Mouse (Mus musculus) inflammation-experienced regulatory T-cells, adult 6 months (primary cell): ENCODE data around the gene Gm498. TPM values are rescaled to one million over a fixed set of nuclear protein-coding genes. Genes with fewer than 3 reads are reported as not detected.

Experiments used
- ATAC-seq: one replicate; pipeline ENCODE4 v1.8.0; 2017
- polyA plus RNA-seq, 3 experiments: library from polyadenylated mRNA; unstranded; fragments of 100-300 nt; shearing (Covaris generic); gene quantifications; one replicate each; pipeline ENCODE4 v1.2.1; 2017

The Gm498 gene
- polyA plus RNA-seq, 3 experiments from 2014 or later, result not detected

DNA sequence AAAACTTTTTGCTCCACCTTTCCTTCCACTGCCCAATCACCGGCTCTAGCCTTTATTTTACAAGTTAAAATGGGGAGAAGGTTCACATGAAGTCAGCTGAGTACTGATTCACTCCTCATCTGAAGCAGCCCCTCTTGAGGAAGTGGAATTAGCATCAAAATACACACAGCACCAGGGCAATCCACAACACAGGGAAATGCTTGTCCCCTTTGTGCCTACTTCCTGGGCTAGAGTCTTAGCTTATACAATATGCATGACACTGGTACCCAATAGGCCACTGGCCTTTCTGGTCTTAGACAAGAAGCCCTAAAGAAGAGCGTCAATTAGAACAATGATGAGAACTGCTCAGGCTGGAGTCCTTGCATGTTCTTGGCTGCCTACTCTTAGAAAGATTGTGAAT lies 25.7 kb downstream of the Gm498 start:
- no peak for ATAC-seq

DNA sequence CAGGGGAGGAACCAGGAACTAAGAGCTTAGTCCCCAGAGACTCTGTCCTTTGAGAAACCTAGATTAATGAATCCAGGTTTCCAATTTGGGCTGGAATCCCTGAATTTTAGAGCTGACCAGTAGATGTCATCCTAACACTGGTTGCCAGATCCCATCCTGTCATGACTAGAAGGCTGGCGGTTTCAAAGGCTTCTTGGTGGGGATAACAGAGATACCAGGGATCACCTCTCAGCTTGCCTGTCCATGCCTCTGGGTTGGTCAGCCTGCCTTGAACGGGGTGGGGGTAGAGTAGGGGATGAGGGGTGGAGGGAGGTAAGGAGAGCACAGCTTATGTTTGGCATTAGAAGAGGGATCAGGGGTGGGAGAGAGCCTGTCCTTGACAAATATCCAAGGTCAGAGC lies 34.0 kb downstream of the Gm498 start:
- ATAC-seq, result no peak

DNA sequence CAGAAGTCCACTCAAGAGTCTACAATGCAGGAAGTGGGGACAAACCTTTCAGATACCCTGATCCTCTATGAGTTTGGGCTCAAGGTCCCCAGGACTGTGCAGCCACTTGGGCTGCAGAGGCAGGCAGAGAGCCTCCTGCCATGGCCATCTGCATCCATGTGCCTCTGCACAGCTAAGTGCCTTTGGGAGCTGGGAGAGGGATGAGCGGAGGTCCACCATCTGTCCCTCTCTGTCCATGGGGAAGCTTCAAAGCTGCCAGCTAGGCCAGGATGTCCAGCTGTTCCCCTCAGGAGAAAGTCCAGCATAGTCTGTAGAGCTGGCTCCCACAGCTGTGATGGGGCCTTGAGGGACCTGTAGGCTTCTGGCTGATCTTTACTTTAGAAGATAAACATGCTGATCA lies 38.5 kb downstream of the Gm498 start:
- ATAC-seq, result no peak

DNA sequence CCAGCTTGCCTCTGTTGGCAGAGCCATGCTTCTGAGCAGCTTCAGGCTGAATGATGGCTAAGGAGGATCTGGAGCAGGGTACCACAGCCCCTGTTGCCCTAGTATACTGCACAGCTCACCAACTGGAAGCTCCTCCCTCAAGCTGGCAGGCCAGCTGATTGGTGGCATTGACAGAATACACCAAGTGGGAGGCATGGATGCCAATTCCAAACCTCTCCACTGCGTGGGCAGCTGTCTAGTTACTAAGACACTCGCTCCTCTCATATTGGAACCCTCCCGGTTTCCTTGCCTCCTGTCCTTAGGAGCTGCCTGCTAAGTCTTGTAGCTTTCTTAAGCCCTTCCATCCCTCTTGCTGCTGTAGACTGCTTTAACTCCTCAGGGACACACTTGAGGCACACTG lies 39.0 kb downstream of the Gm498 start:
- ATAC-seq, result no peak

GRCm38 (mm10) chr7:143913611-143914010 lies 47.0 kb downstream of the Gm498 start:
- no peak for ATAC-seq

- no peak for ATAC-seq
These were observed 52.5 kb downstream of the Gm498 start for GRCm38 (mm10) chr7:143919031-143919679.

DNA sequence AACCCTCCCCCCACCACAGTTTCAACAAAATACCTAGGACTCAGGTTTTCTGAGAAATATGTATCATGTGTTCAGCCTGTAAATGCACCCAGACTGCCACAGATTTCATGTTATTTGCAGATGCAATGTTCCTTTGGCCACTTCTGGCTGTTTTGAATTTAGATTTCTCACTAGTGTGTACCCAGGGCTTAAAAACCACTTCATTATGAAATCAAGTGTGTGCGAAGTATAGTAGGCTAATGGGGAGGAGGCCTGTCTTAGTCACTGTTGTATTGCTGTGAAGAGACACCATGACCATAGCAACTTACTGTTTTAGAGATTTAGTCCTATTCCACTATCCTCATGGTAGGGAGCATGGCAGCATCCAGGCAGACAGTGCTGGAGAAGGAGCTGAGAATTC lies 63.3 kb downstream of the Gm498 start:
- ATAC-seq, result no peak

DNA sequence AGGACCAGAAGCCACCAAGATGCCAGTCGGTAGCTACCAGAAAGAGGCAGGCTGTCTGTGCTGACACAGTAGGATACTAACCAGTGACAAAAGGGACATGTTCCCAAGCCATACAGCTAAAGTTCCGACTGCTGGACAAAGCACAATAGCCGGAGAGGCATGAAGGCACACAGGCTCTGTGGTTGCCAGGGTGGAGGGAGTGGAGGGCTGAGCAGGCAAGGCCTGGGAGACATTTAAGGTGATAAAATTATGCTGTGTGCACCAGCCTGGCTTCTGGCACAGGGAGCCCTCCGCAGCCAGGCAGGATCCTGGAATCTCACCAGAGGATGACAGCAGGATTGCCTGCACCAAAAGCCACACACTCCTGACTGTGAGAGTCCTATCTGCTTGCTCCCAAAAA lies 72.0 kb downstream of the Gm498 start:
- no peak for ATAC-seq

DNA sequence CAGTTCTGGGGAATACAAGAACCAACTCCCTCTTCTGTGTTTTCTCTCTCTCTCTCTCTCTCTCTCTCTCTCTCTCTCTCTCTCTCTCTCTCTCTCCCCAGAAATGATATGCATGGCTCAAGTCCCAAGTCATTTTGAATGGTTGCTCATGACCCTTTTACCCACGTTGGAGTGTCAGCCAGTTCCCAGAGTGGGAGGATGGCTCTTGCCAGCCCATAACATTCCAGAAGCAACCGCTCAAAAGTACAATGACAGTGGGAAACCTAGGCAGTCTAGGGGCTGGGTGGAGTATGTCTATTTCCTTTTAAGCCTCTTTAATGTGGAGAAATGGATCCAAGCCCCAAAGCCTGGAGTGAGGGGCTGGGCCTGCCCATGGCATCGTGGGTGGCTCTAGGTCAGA lies 72.8 kb downstream of the Gm498 start:
- ATAC-seq, result no peak

GRCm38 (mm10) chr7:143942941-143943691 lies 76.5 kb downstream of the Gm498 start:
- no peak for ATAC-seq

DNA sequence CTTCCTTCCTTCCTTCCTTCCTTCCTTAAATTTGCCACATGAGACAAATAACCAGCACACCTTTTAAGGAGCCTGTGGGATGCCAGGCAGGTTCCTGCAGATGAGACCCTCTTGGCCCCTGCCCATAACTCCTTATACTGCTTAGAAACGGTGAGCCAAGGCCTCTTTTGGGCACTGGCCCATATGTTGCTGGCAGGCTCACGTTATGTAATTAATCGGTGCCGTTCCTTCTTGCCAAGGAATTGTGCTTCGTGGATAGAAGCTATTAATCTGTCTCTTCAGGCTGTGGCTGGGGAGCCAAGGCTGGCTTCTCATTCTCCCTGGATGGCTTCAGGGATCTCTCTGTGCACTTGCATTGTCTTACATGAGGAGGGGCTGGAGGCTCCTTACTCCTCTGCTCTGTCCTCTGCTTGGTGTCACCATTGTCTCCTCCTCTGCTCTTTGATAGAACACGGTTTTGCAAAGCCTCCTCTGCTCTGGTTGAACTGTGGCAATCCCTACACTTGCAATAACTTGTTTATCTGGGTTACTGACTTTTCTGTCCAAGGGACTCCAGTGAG lies 77.9 kb downstream of the Gm498 start:
- no peak for ATAC-seq

Other genes starting within 250 kb of the Gm498 start
- gene Tnfrsf26, start 238.1 kb upstream of the Gm498 start, polyA plus RNA-seq, result 100 to 1,000 TPM in 2 of 3 experiments, 10 to 100 TPM in 1; 73.7 to 122 (median 117) TPM
- 10 to 100 TPM in 2 of 3 experiments, 1 to 10 TPM in 1; 6.9 to 21.9 (median 16.0) TPM for gene Tnfrsf22, start 217.2 kb upstream of the Gm498 start, polyA plus RNA-seq
- 1 to 10 TPM; 3.3 to 5.0 (median 4.4) TPM for gene Tnfrsf23, start 181.0 kb upstream of the Gm498 start, polyA plus RNA-seq
- 10 to 100 TPM; 19.0 to 34.0 (median 31.8) TPM for gene Osbpl5, start 109.9 kb upstream of the Gm498 start, polyA plus RNA-seq
- not detected for gene Mrgprg, start 99.8 kb upstream of the Gm498 start, polyA plus RNA-seq
- gene Mrgpre, start 82.3 kb upstream of the Gm498 start, polyA plus RNA-seq, result 1 to 10 TPM; 3.9 to 6.4 (median 4.2) TPM
- 10 to 100 TPM; 15.0 to 20.2 (median 20.2) TPM for gene Nadsyn1, start 44.0 kb upstream of the Gm498 start, polyA plus RNA-seq
- gene Dhcr7, start 43.7 kb upstream of the Gm498 start, polyA plus RNA-seq, result 10 to 100 TPM; 37.5 to 57.8 (median 41.0) TPM
- gene Shank2, start 135.1 kb downstream of the Gm498 start, polyA plus RNA-seq, result not detected